Mouse (Mus musculus) lung, adult 2 months (tissue): ENCODE data around the gene Fam32a.
A peak's percentile ranks its signal among the peaks of the same experiment; 100 is the strongest.

Experiments
- CTCF ChIP-seq: fragments of 200-500 bp; IDR thresholded peaks from 2 replicates; pipeline ENCODE4 v1.5.1; 2011; ENCODE audit warnings: mild to moderate bottlenecking, low read length, control low read depth; ENCODE audit not compliant: insufficient read depth
- POLR2A ChIP-seq: fragments of 200-500 bp; IDR thresholded peaks from 2 replicates; pipeline ENCODE4 v1.6.1; 2011; ENCODE audit warnings: low read depth, mild to moderate bottlenecking, control low read depth, low read length, borderline replicate concordance; ENCODE audit errors: extremely low read depth

DNA sequence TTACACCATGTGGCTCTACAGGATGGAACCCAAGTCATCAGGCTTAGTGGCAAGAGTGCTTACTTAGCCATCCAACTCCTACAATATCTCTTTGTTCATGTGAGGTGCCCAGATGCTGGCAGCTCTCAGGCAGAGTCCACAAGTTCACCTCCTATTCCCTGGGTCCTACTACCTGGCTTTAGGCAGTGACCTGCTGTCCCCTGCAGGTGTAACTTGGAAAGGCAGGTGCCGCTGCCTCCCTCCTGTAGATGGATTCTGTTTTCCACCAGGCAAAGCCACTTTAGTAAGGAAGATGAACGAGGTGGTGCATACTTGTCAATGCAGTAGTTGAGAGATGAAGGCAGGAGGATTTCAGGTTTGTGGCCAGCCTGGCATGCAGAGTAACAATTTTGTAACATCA, 4.5 kb upstream of the Fam32a start:
- TF ChIP-seq CTCF, result peak; percentile 68
- TF ChIP-seq POLR2A, result no peak
